7 mouse cellular contexts compared by ENCODE assay signal in genomic region chr12:102758936-102759335, GRCm38 (mm10). TPM values are rescaled to one million over a fixed set of nuclear protein-coding genes. Genes with fewer than 3 reads are reported as not detected.
A peak's percentile ranks its signal among the peaks of the same experiment; 100 is the strongest.
DNase-seq lines count a peak whose midpoint lies in the region; ATAC-seq and TF ChIP-seq lines count a peak whose summit lies in the region.

No protein-coding gene starts in this region.

- no peak for ATAC-seq in embryonic facial prominence, embryonic 15.5 days (ENCODE audit: insufficient number of reproducible peaks, low FRiP score, low TSS enrichment, low read depth)
- ATAC-seq in neural tube, embryonic 15.5 days (ENCODE audit: low FRiP score) = no peak

- H3K4me1 ChIP-seq in lung, adult 2 months (ENCODE audit: control insufficient read depth, insufficient read depth, low read length) = peaks cover 6% of the 10 kb centered on the region
- H3K4me1 ChIP-seq in embryonic facial prominence, embryonic 15.5 days = peaks cover 23% of the 10 kb centered on the region
- H3K4me1 ChIP-seq in neural tube, embryonic 15.5 days = peaks cover 28% of the 10 kb centered on the region

- no peak for DNase-seq in lung, adult 2 months
- no peak for DNase-seq in lung, postnatal 14 days
- peak; percentile 25 for DNase-seq in kidney, postnatal 10 days
- DNase-seq in spleen, postnatal 4 days (ENCODE audit: low spot score in 2 of 2) = no peak
- no peak for DNase-seq in testis, postnatal 10 days (ENCODE audit: low spot score)

- H3K4me3 ChIP-seq in lung, adult 2 months (replicated peaks; ENCODE audit: extremely low read depth, low read depth, low read length) = peak overlapping the region; percentile 97
- H3K4me3 ChIP-seq in embryonic facial prominence, embryonic 15.5 days (replicated peaks) = peak overlapping the region; percentile 89
- peak overlapping the region; percentile 93 for H3K4me3 ChIP-seq in neural tube, embryonic 15.5 days (replicated peaks)

- H3K9me3 ChIP-seq in embryonic facial prominence, embryonic 15.5 days (replicated peaks) = no peaks in the 10 kb centered on the region
- H3K9me3 ChIP-seq in neural tube, embryonic 15.5 days (replicated peaks) = no peaks in the 10 kb centered on the region

- H3K9ac ChIP-seq in embryonic facial prominence, embryonic 15.5 days = peak overlapping the region; percentile 67
- H3K9ac ChIP-seq in neural tube, embryonic 15.5 days (replicated peaks) = peak overlapping the region; percentile 69

- H3K4me2 ChIP-seq in embryonic facial prominence, embryonic 15.5 days (replicated peaks) = peak overlapping the region; percentile 68
- H3K4me2 ChIP-seq in neural tube, embryonic 15.5 days = peak overlapping the region; percentile 85

- no peak for TF ChIP-seq POLR2A in lung, adult 2 months (IDR thresholded peaks at IDR 0.05; ENCODE audit: borderline replicate concordance, extremely low read depth, low read depth, low read length)

- TF ChIP-seq CTCF in lung, adult 2 months (IDR thresholded peaks at IDR 0.05; ENCODE audit: insufficient read depth, low read length) = no peak

- peak overlapping the region; percentile 17; the same call in 1 of the 2 replicates for H3K27ac ChIP-seq in embryonic facial prominence, embryonic 15.5 days (replicated peaks)
- H3K27ac ChIP-seq in neural tube, embryonic 15.5 days (replicated peaks) = peak overlapping the region; percentile 90; the same call in 1 of the 2 replicates

- 0 out of 2 replicates have a peak, but pooled peaks cover 3% of the 10 kb centered on the region for H3K36me3 ChIP-seq in embryonic facial prominence, embryonic 15.5 days
- peaks cover 4% of the 10 kb centered on the region for H3K36me3 ChIP-seq in neural tube, embryonic 15.5 days

- 2% methylated on average over 5 of the region's 5 CpGs for WGBS in lung, adult 2 months
- 6% methylated on average over 5 of the region's 5 CpGs for WGBS in embryonic facial prominence, embryonic 15.5 days
- WGBS in neural tube, embryonic 15.5 days = 2% methylated on average over 5 of the region's 5 CpGs

- no peaks in the 10 kb centered on the region for H3K27me3 ChIP-seq in embryonic facial prominence, embryonic 15.5 days
- H3K27me3 ChIP-seq in neural tube, embryonic 15.5 days (replicated peaks) = no peaks in the 10 kb centered on the region

RNA-seq across cellular contexts. Expression of gene Gm20604, which starts 0.5 kb away (rescaled TPM):
- polyA plus RNA-seq in lung, adult 2 months (2012; rRNA removed) = 1.5 and 2.8 TPM in 2 replicates
- 22.0 and 23.0 TPM in 2 replicates for polyA plus RNA-seq in embryonic facial prominence, embryonic 15.5 days (2015; fragmentation: Nextera tagmentation; extraction: Ambion mirVana)
- 48.6 TPM in 2 replicates for polyA plus RNA-seq in neural tube, embryonic 15.5 days (2015; fragmentation: Nextera tagmentation; extraction: Ambion mirVana)

RNA-seq across cellular contexts. Expression of gene Ubr7, which starts 1.2 kb away (rescaled TPM):
- 11.4 and 14.6 TPM in 2 replicates for polyA plus RNA-seq in lung, adult 2 months (2012; rRNA removed)
- 38.2 and 38.7 TPM in 2 replicates for polyA plus RNA-seq in embryonic facial prominence, embryonic 15.5 days (2015; fragmentation: Nextera tagmentation; extraction: Ambion mirVana)
- 35.3 and 36.5 TPM in 2 replicates for polyA plus RNA-seq in neural tube, embryonic 15.5 days (2015; fragmentation: Nextera tagmentation; extraction: Ambion mirVana)

RNA-seq across cellular contexts. Expression of gene Gon7, which starts 1.3 kb away (rescaled TPM):
- polyA plus RNA-seq in lung, adult 2 months (2012; rRNA removed) = 13.3 and 16.8 TPM in 2 replicates
- polyA plus RNA-seq in embryonic facial prominence, embryonic 15.5 days (2015; fragmentation: Nextera tagmentation; extraction: Ambion mirVana) = 24.3 and 25.6 TPM in 2 replicates
- polyA plus RNA-seq in neural tube, embryonic 15.5 days (2015; fragmentation: Nextera tagmentation; extraction: Ambion mirVana) = 47.4 and 47.9 TPM in 2 replicates

RNA-seq across cellular contexts. Expression of gene Gm28051, which starts 1.4 kb away (rescaled TPM):
- polyA plus RNA-seq in lung, adult 2 months (2012; rRNA removed) = not detected in 2 replicates
- polyA plus RNA-seq in embryonic facial prominence, embryonic 15.5 days (2015; fragmentation: Nextera tagmentation; extraction: Ambion mirVana) = not detected in 2 replicates
- polyA plus RNA-seq in neural tube, embryonic 15.5 days (2015; fragmentation: Nextera tagmentation; extraction: Ambion mirVana) = not detected in 2 replicates

RNA-seq across cellular contexts. Expression of gene Tmem251, which starts 15.4 kb away (rescaled TPM):
- 2.1 and 2.6 TPM in 2 replicates for polyA plus RNA-seq in lung, adult 2 months (2012; rRNA removed)
- 8.7 and 10.2 TPM in 2 replicates for polyA plus RNA-seq in embryonic facial prominence, embryonic 15.5 days (2015; fragmentation: Nextera tagmentation; extraction: Ambion mirVana)
- polyA plus RNA-seq in neural tube, embryonic 15.5 days (2015; fragmentation: Nextera tagmentation; extraction: Ambion mirVana) = 11.7 and 11.9 TPM in 2 replicates
